Mouse (Mus musculus) thymus, adult 2 months (tissue): Measurements from ENCODE around the gene Prex1.

Experiments used
- CTCF ChIP-seq: fragments of 200-500 bp; IDR thresholded peaks from 2 replicates; pipeline ENCODE4 v1.5.1; 2012; ENCODE audit warnings: mild to moderate bottlenecking, control low read depth, low read length, moderate library complexity, borderline replicate concordance; ENCODE audit not compliant: control insufficient read depth, poor library complexity, insufficient read depth; ENCODE audit errors: extremely low read depth
- POLR2A ChIP-seq: fragments of 200-500 bp; IDR thresholded peaks from 2 replicates; pipeline ENCODE4 v1.6.1; 2012; ENCODE audit warnings: mild to moderate bottlenecking, low read length, control low read depth, moderate library complexity; ENCODE audit not compliant: control insufficient read depth, poor library complexity, insufficient read depth; ENCODE audit errors: extremely low read depth

GRCm38 (mm10) chr2:166674693-166675092, 38.9 kb downstream of the Prex1 start:
- no peak for TF ChIP-seq CTCF
- TF ChIP-seq POLR2A, result no peak
